Mouse (Mus musculus): Measurements from ENCODE around the gene Hoxd12. TPM values are rescaled to one million over a fixed set of nuclear protein-coding genes. Genes with fewer than 3 reads are reported as not detected.
A peak's percentile ranks its signal among the peaks of the same experiment; 100 is the strongest.

Hoxd12 gene
- polyA plus RNA-seq, 1 experiment from 2014 or later, result not detected

GRCm38 (mm10) chr2:74672481-74673362 is 2.1 kb upstream of the Hoxd12 start:
- Histone ChIP-seq H3K27ac (replicated peaks in 1 of 2; ENCODE audit: control insufficient read depth in 1 of 2, insufficient read depth in 1 of 2, low read depth in 2 of 2, low read length in 2 of 2) (no peak overlapping the region), H3K9me3 (ENCODE audit: control insufficient read depth, low read length) (no peaks in the 10 kb centered on the region), H3K4me1 (ENCODE audit: control insufficient read depth in 2 of 2, insufficient read depth in 2 of 2, low read length in 2 of 2) (peaks cover 5 to 11% of the 10 kb centered on the region in 2 experiments), H3K4me2 (ENCODE audit: low read length) (peak overlapping the region; percentile 73), H3K36me3 (ENCODE audit: control insufficient read depth, insufficient read depth, low read length) (no peaks in the 10 kb centered on the region), H3K27me3 (ENCODE audit: control insufficient read depth, insufficient read depth, low read length) (peaks cover 99% of the 10 kb centered on the region), H3K4me3 (ENCODE audit: control insufficient read depth in 1 of 2, insufficient read depth in 1 of 2, low read depth in 1 of 2, low read length in 2 of 2) (peak overlapping the region; percentile 34 to 37), H3K9ac (ENCODE audit: low read length) (peak overlapping the region; percentile 54)
- 3% methylated on average over 39 of the region's 40 CpGs for WGBS
- ATAC-seq (ENCODE audit: insufficient number of reproducible peaks, insufficient read depth, low FRiP score, low read depth), result peak; percentile 49; the same call in 1 of the 2 replicates

GRCm38 (mm10) chr2:74673835-74674425 is 883 bp upstream of the Hoxd12 start:
- Histone ChIP-seq H3K4me2 (ENCODE audit: low read length) (no peak overlapping the region), H3K4me1 (ENCODE audit: control insufficient read depth in 2 of 2, insufficient read depth in 2 of 2, low read length in 2 of 2) (peaks cover 0 to 2% of the 10 kb centered on the region in 2 experiments; a peak in 2 of 4 replicates), H3K27ac (replicated peaks in 1 of 2; ENCODE audit: control insufficient read depth in 1 of 2, insufficient read depth in 1 of 2, low read depth in 2 of 2, low read length in 2 of 2) (no peak overlapping the region), H3K4me3 (ENCODE audit: control insufficient read depth in 1 of 2, insufficient read depth in 1 of 2, low read depth in 1 of 2, low read length in 2 of 2) (no peak overlapping the region), H3K9ac (ENCODE audit: low read length) (no peak overlapping the region), H3K36me3 (ENCODE audit: control insufficient read depth, insufficient read depth, low read length) (no peaks in the 10 kb centered on the region), H3K27me3 (ENCODE audit: control insufficient read depth, insufficient read depth, low read length) (peaks cover 99% of the 10 kb centered on the region), H3K9me3 (ENCODE audit: control insufficient read depth, low read length) (no peaks in the 10 kb centered on the region)
- ATAC-seq (ENCODE audit: insufficient number of reproducible peaks, insufficient read depth, low FRiP score, low read depth), result no peak
- WGBS, result 2% methylated on average over 24 of the region's 24 CpGs

- Histone ChIP-seq H3K4me2 (ENCODE audit: low read length) (no peak overlapping the region), H3K27me3 (ENCODE audit: control insufficient read depth, insufficient read depth, low read length) (peaks cover 100% of the 10 kb centered on the region), H3K4me1 (ENCODE audit: control insufficient read depth in 2 of 2, insufficient read depth in 2 of 2, low read length in 2 of 2) (peaks cover 2 to 5% of the 10 kb centered on the region in 2 experiments; a peak in 2 of 4 replicates), H3K27ac (replicated peaks in 1 of 2; ENCODE audit: control insufficient read depth in 1 of 2, insufficient read depth in 1 of 2, low read depth in 2 of 2, low read length in 2 of 2) (no peak overlapping the region), H3K4me3 (ENCODE audit: control insufficient read depth in 1 of 2, insufficient read depth in 1 of 2, low read depth in 1 of 2, low read length in 2 of 2) (no peak overlapping the region), H3K9ac (ENCODE audit: low read length) (no peak overlapping the region), H3K9me3 (ENCODE audit: control insufficient read depth, low read length) (no peaks in the 10 kb centered on the region), H3K36me3 (ENCODE audit: control insufficient read depth, insufficient read depth, low read length) (no peaks in the 10 kb centered on the region)
- WGBS, result 5% methylated on average over 24 of the region's 24 CpGs
- ATAC-seq (ENCODE audit: insufficient number of reproducible peaks, insufficient read depth, low FRiP score, low read depth), result no peak
These were observed 961 bp downstream of the Hoxd12 start for GRCm38 (mm10) chr2:74675666-74676282.

- Histone ChIP-seq H3K4me1 (ENCODE audit: control insufficient read depth in 2 of 2, insufficient read depth in 2 of 2, low read length in 2 of 2) (peaks cover 2 to 5% of the 10 kb centered on the region in 2 experiments; a peak in 2 of 4 replicates), H3K9me3 (ENCODE audit: control insufficient read depth, low read length) (no peaks in the 10 kb centered on the region), H3K27ac (replicated peaks in 1 of 2; ENCODE audit: control insufficient read depth in 1 of 2, insufficient read depth in 1 of 2, low read depth in 2 of 2, low read length in 2 of 2) (no peak overlapping the region), H3K27me3 (ENCODE audit: control insufficient read depth, insufficient read depth, low read length) (peaks cover 100% of the 10 kb centered on the region), H3K9ac (ENCODE audit: low read length) (no peak overlapping the region), H3K36me3 (ENCODE audit: control insufficient read depth, insufficient read depth, low read length) (no peaks in the 10 kb centered on the region), H3K4me3 (ENCODE audit: control insufficient read depth in 1 of 2, insufficient read depth in 1 of 2, low read depth in 1 of 2, low read length in 2 of 2) (no peak overlapping the region), H3K4me2 (ENCODE audit: low read length) (no peak overlapping the region)
- 4% methylated on average over 9 of the region's 9 CpGs for WGBS
- no peak for ATAC-seq (ENCODE audit: insufficient number of reproducible peaks, insufficient read depth, low FRiP score, low read depth)
These were observed 1.7 kb downstream of the Hoxd12 start for GRCm38 (mm10) chr2:74676376-74677052.

- Histone ChIP-seq H3K9ac (ENCODE audit: low read length) (no peak overlapping the region), H3K4me3 (ENCODE audit: control insufficient read depth in 1 of 2, insufficient read depth in 1 of 2, low read depth in 1 of 2, low read length in 2 of 2) (no peak overlapping the region), H3K9me3 (ENCODE audit: control insufficient read depth, low read length) (no peaks in the 10 kb centered on the region), H3K27me3 (ENCODE audit: control insufficient read depth, insufficient read depth, low read length) (peaks cover 100% of the 10 kb centered on the region), H3K27ac (replicated peaks in 1 of 2; ENCODE audit: control insufficient read depth in 1 of 2, insufficient read depth in 1 of 2, low read depth in 2 of 2, low read length in 2 of 2) (no peak overlapping the region), H3K4me1 (ENCODE audit: control insufficient read depth in 2 of 2, insufficient read depth in 2 of 2, low read length in 2 of 2) (peaks cover 2 to 10% of the 10 kb centered on the region in 2 experiments; a peak in 3 of 4 replicates), H3K36me3 (ENCODE audit: control insufficient read depth, insufficient read depth, low read length) (no peaks in the 10 kb centered on the region), H3K4me2 (ENCODE audit: low read length) (no peak overlapping the region)
- no peak for ATAC-seq (ENCODE audit: insufficient number of reproducible peaks, insufficient read depth, low FRiP score, low read depth)
- WGBS, result 17% methylated on average over 2 of the region's 2 CpGs
These were observed 2.3 kb downstream of the Hoxd12 start for GRCm38 (mm10) chr2:74677106-74677505.

GRCm38 (mm10) chr2:74678891-74679595 is 4.2 kb downstream of the Hoxd12 start, which contains the start of gene Hoxd11:
Gene Hoxd11, plus strand, starts transcription at chr2:74679557.
- H3K27ac ChIP-seq (replicated peaks in 1 of 2; ENCODE audit: control insufficient read depth in 1 of 2, insufficient read depth in 1 of 2, low read depth in 2 of 2, low read length in 2 of 2), result no peak within 1 kb of the TSS
- H3K4me1 ChIP-seq (ENCODE audit: control insufficient read depth in 2 of 2, insufficient read depth in 2 of 2, low read length in 2 of 2), result peaks cover 0 to 14% of the 10 kb centered on the region in 2 experiments; a peak in 1 of 4 replicates
- no peak for ATAC-seq (ENCODE audit: insufficient number of reproducible peaks, insufficient read depth, low FRiP score, low read depth)
- no peak within 1 kb of the TSS for H3K9ac ChIP-seq (ENCODE audit: low read length)
- no peak within 1 kb of the TSS for H3K4me2 ChIP-seq (ENCODE audit: low read length)
- peak within 1 kb of the TSS in 1 of 2 experiments; percentile 6; a peak in 2 of 4 replicates for H3K4me3 ChIP-seq (ENCODE audit: control insufficient read depth in 1 of 2, insufficient read depth in 1 of 2, low read depth in 1 of 2, low read length in 2 of 2)
- 2% methylated on average over 15 of the region's 15 CpGs for WGBS
- peaks cover 100% of the 10 kb centered on the region for H3K27me3 ChIP-seq (ENCODE audit: control insufficient read depth, insufficient read depth, low read length)
- no peaks in the 10 kb centered on the region for H3K9me3 ChIP-seq (ENCODE audit: control insufficient read depth, low read length)
- H3K36me3 ChIP-seq (ENCODE audit: control insufficient read depth, insufficient read depth, low read length), result no peaks in the 10 kb centered on the region
